Mouse (Mus musculus): ENCODE results near the gene Pam16. TPM values are rescaled to one million over a fixed set of nuclear protein-coding genes. Genes with fewer than 3 reads are reported as not detected.

The Pam16 gene
- polyA plus RNA-seq, 1 experiment: 34.8 TPM

- Histone ChIP-seq H3K36me3 (ENCODE audit: control insufficient read depth, insufficient read depth, low read length, poor library complexity, severe bottlenecking) (no peaks in the 10 kb centered on the region), H3K27me3 (ENCODE audit: control insufficient read depth, insufficient read depth, low read length, poor library complexity, severe bottlenecking) (no peaks in the 10 kb centered on the region), H3K9ac (ENCODE audit: low read depth, poor library complexity, severe bottlenecking) (no peak overlapping the region), H3K9me3 (replicated peaks; ENCODE audit: control insufficient read depth, insufficient read depth, low read length, poor library complexity, severe bottlenecking) (no peaks in the 10 kb centered on the region), H3K4me1 (ENCODE audit: control insufficient read depth, insufficient read depth, low read length) (no peaks in the 10 kb centered on the region), H3K27ac (ENCODE audit: insufficient read depth, low read length) (no peak overlapping the region), H3K4me3 (ENCODE audit: low read depth, low read length) (no peak overlapping the region)
- TF ChIP-seq CTCF (IDR thresholded peaks at IDR 0.05; ENCODE audit: low read depth, low read length) (no peak), EP300 (IDR thresholded peaks at IDR 0.05; ENCODE audit: insufficient read depth, low read depth, low read length) (no peak), POLR2A (IDR thresholded peaks at IDR 0.05; ENCODE audit: insufficient read depth, low read length) (no peak)
These were observed 11.0 kb upstream of the Pam16 start for GRCm38 (mm10) chr16:4635760-4636159.

GRCm38 (mm10) chr16:4634681-4635080 is 9.9 kb upstream of the Pam16 start:
- H3K9me3 ChIP-seq (replicated peaks; ENCODE audit: control insufficient read depth, insufficient read depth, low read length, poor library complexity, severe bottlenecking): no peaks in the 10 kb centered on the region
- no peaks in the 10 kb centered on the region for H3K36me3 ChIP-seq (ENCODE audit: control insufficient read depth, insufficient read depth, low read length, poor library complexity, severe bottlenecking)
- no peak overlapping the region for H3K9ac ChIP-seq (ENCODE audit: low read depth, poor library complexity, severe bottlenecking)
- H3K4me1 ChIP-seq (ENCODE audit: control insufficient read depth, insufficient read depth, low read length): peaks cover 2% of the 10 kb centered on the region
- H3K27me3 ChIP-seq (ENCODE audit: control insufficient read depth, insufficient read depth, low read length, poor library complexity, severe bottlenecking): no peaks in the 10 kb centered on the region
- no peak overlapping the region for H3K4me3 ChIP-seq (ENCODE audit: low read depth, low read length)
- no peak for TF ChIP-seq POLR2A (IDR thresholded peaks at IDR 0.05; ENCODE audit: insufficient read depth, low read length)
- no peak for TF ChIP-seq EP300 (IDR thresholded peaks at IDR 0.05; ENCODE audit: insufficient read depth, low read depth, low read length)
- no peak for TF ChIP-seq CTCF (IDR thresholded peaks at IDR 0.05; ENCODE audit: low read depth, low read length)
- no peak overlapping the region for H3K27ac ChIP-seq (ENCODE audit: insufficient read depth, low read length)

GRCm38 (mm10) chr16:4633661-4634060 is 8.9 kb upstream of the Pam16 start:
- H3K9ac ChIP-seq (ENCODE audit: low read depth, poor library complexity, severe bottlenecking): no peak overlapping the region
- no peak overlapping the region for H3K4me3 ChIP-seq (ENCODE audit: low read depth, low read length)
- H3K4me1 ChIP-seq (ENCODE audit: control insufficient read depth, insufficient read depth, low read length): peaks cover 2% of the 10 kb centered on the region
- no peak overlapping the region for H3K27ac ChIP-seq (ENCODE audit: insufficient read depth, low read length)
- no peaks in the 10 kb centered on the region for H3K9me3 ChIP-seq (replicated peaks; ENCODE audit: control insufficient read depth, insufficient read depth, low read length, poor library complexity, severe bottlenecking)
- H3K27me3 ChIP-seq (ENCODE audit: control insufficient read depth, insufficient read depth, low read length, poor library complexity, severe bottlenecking): no peaks in the 10 kb centered on the region
- H3K36me3 ChIP-seq (ENCODE audit: control insufficient read depth, insufficient read depth, low read length, poor library complexity, severe bottlenecking): no peaks in the 10 kb centered on the region
- TF ChIP-seq POLR2A (IDR thresholded peaks at IDR 0.05; ENCODE audit: insufficient read depth, low read length) (no peak), EP300 (IDR thresholded peaks at IDR 0.05; ENCODE audit: insufficient read depth, low read depth, low read length) (no peak), CTCF (IDR thresholded peaks at IDR 0.05; ENCODE audit: low read depth, low read length) (no peak)

- Histone ChIP-seq H3K9me3 (replicated peaks; ENCODE audit: control insufficient read depth, insufficient read depth, low read length, poor library complexity, severe bottlenecking) (no peaks in the 10 kb centered on the region), H3K4me3 (ENCODE audit: low read depth, low read length) (no peak overlapping the region), H3K27ac (ENCODE audit: insufficient read depth, low read length) (no peak overlapping the region), H3K36me3 (ENCODE audit: control insufficient read depth, insufficient read depth, low read length, poor library complexity, severe bottlenecking) (no peaks in the 10 kb centered on the region), H3K4me1 (ENCODE audit: control insufficient read depth, insufficient read depth, low read length) (peaks cover 2% of the 10 kb centered on the region), H3K9ac (ENCODE audit: low read depth, poor library complexity, severe bottlenecking) (no peak overlapping the region), H3K27me3 (ENCODE audit: control insufficient read depth, insufficient read depth, low read length, poor library complexity, severe bottlenecking) (no peaks in the 10 kb centered on the region)
- TF ChIP-seq CTCF (IDR thresholded peaks at IDR 0.05; ENCODE audit: low read depth, low read length) (peak; percentile 75), POLR2A (IDR thresholded peaks at IDR 0.05; ENCODE audit: insufficient read depth, low read length) (no peak), EP300 (IDR thresholded peaks at IDR 0.05; ENCODE audit: insufficient read depth, low read depth, low read length) (no peak)
These were observed 7.3 kb upstream of the Pam16 start for GRCm38 (mm10) chr16:4632050-4632449.

GRCm38 (mm10) chr16:4629950-4630349 is 5.2 kb upstream of the Pam16 start:
- no peak overlapping the region for H3K27ac ChIP-seq (ENCODE audit: insufficient read depth, low read length)
- H3K9me3 ChIP-seq (replicated peaks; ENCODE audit: control insufficient read depth, insufficient read depth, low read length, poor library complexity, severe bottlenecking): no peaks in the 10 kb centered on the region
- peak; percentile 98 for TF ChIP-seq CTCF (IDR thresholded peaks at IDR 0.05; ENCODE audit: low read depth, low read length)
- TF ChIP-seq EP300 (IDR thresholded peaks at IDR 0.05; ENCODE audit: insufficient read depth, low read depth, low read length): 0 out of 2 replicates have a peak, but pooled peaks have one; percentile 35
- no peak for TF ChIP-seq POLR2A (IDR thresholded peaks at IDR 0.05; ENCODE audit: insufficient read depth, low read length)
- peaks cover 2% of the 10 kb centered on the region for H3K4me1 ChIP-seq (ENCODE audit: control insufficient read depth, insufficient read depth, low read length)
- no peaks in the 10 kb centered on the region for H3K36me3 ChIP-seq (ENCODE audit: control insufficient read depth, insufficient read depth, low read length, poor library complexity, severe bottlenecking)
- H3K9ac ChIP-seq (ENCODE audit: low read depth, poor library complexity, severe bottlenecking): no peak overlapping the region
- H3K4me3 ChIP-seq (ENCODE audit: low read depth, low read length): no peak overlapping the region
- no peaks in the 10 kb centered on the region for H3K27me3 ChIP-seq (ENCODE audit: control insufficient read depth, insufficient read depth, low read length, poor library complexity, severe bottlenecking)

- no peak overlapping the region for H3K9ac ChIP-seq (ENCODE audit: low read depth, poor library complexity, severe bottlenecking)
- no peak for TF ChIP-seq POLR2A (IDR thresholded peaks at IDR 0.05; ENCODE audit: insufficient read depth, low read length)
- TF ChIP-seq CTCF (IDR thresholded peaks at IDR 0.05; ENCODE audit: low read depth, low read length): no peak
- no peak for TF ChIP-seq EP300 (IDR thresholded peaks at IDR 0.05; ENCODE audit: insufficient read depth, low read depth, low read length)
- H3K27ac ChIP-seq (ENCODE audit: insufficient read depth, low read length): no peak overlapping the region
- no peak overlapping the region for H3K4me3 ChIP-seq (ENCODE audit: low read depth, low read length)
- H3K9me3 ChIP-seq (replicated peaks; ENCODE audit: control insufficient read depth, insufficient read depth, low read length, poor library complexity, severe bottlenecking): no peaks in the 10 kb centered on the region
- no peaks in the 10 kb centered on the region for H3K27me3 ChIP-seq (ENCODE audit: control insufficient read depth, insufficient read depth, low read length, poor library complexity, severe bottlenecking)
- peaks cover 2% of the 10 kb centered on the region for H3K4me1 ChIP-seq (ENCODE audit: control insufficient read depth, insufficient read depth, low read length)
- no peaks in the 10 kb centered on the region for H3K36me3 ChIP-seq (ENCODE audit: control insufficient read depth, insufficient read depth, low read length, poor library complexity, severe bottlenecking)
These were observed 4.2 kb upstream of the Pam16 start for GRCm38 (mm10) chr16:4628898-4629419.
